Mouse (Mus musculus) heart, embryonic 14.5 days (tissue): Measurements from ENCODE around the gene Irak4. TPM values are rescaled to one million over a fixed set of nuclear protein-coding genes. Genes with fewer than 3 reads are reported as not detected.

ENCODE experiments used
- ATAC-seq: fragments of 200-750 bp; cut with Nextera tagmentation; 2 replicates; pipeline ENCODE4 v1.8.0; 2017; ENCODE audit warnings: low read depth, moderate TSS enrichment; ENCODE audit not compliant: insufficient number of reproducible peaks, insufficient read depth, low FRiP score
- H3K27ac ChIP-seq, 2 experiments: fragments of 200-500 bp in 1 of 2; fragments of 300-500 bp in 1 of 2; sonication (generic) in 1 of 2; replicated peaks in 1 of 2; 2 replicates each; pipeline ENCODE4 v1.5.1; 2012 to 2014; ENCODE audit warnings: low read depth in 2 of 2, low read length in 2 of 2, control low read depth in 1 of 2, mild to moderate bottlenecking in 1 of 2, mixed read lengths in 1 of 2; ENCODE audit not compliant: control insufficient read depth in 1 of 2, insufficient read depth in 1 of 2
- H3K27me3 ChIP-seq: fragments of 300-500 bp; sonication (generic); 2 replicates; pipeline ENCODE4 v1.6.1; 2014; ENCODE audit warnings: mild to moderate bottlenecking, low read length, control low read depth; ENCODE audit not compliant: control insufficient read depth, insufficient read depth
- H3K36me3 ChIP-seq: fragments of 300-500 bp; sonication (generic); 2 replicates; pipeline ENCODE4 v1.6.1; 2014; ENCODE audit warnings: mild to moderate bottlenecking, control low read depth, low read length, mixed read lengths; ENCODE audit not compliant: control insufficient read depth, insufficient read depth
- H3K4me1 ChIP-seq, 2 experiments: fragments of 200-500 bp in 1 of 2; fragments of 300-500 bp in 1 of 2; sonication (generic) in 1 of 2; 2 replicates each; pipeline ENCODE4 v1.6.1; 2012 to 2014; ENCODE audit warnings: low read length in 2 of 2, control low read depth in 1 of 2, mixed read lengths in 1 of 2; ENCODE audit not compliant: control insufficient read depth in 2 of 2, insufficient read depth in 2 of 2
- H3K4me2 ChIP-seq: fragments of 300-500 bp; sonication (generic); 2 replicates; pipeline ENCODE4 v1.6.1; 2014; ENCODE audit warnings: mild to moderate bottlenecking, low read length
- H3K4me3 ChIP-seq, 2 experiments: fragments of 200-500 bp in 1 of 2; fragments of 300-500 bp in 1 of 2; sonication (generic) in 1 of 2; 2 replicates each; pipeline ENCODE4 v1.5.1; 2012 to 2014; ENCODE audit warnings: low read length in 2 of 2, mild to moderate bottlenecking in 2 of 2, control low read depth in 1 of 2, low read depth in 1 of 2, moderate library complexity in 1 of 2; ENCODE audit not compliant: control insufficient read depth in 1 of 2, insufficient read depth in 1 of 2
- H3K9ac ChIP-seq: fragments of 300-500 bp; sonication (generic); 2 replicates; pipeline ENCODE4 v1.6.1; 2014; ENCODE audit warnings: mild to moderate bottlenecking, low read length
- H3K9me3 ChIP-seq: fragments of 300-500 bp; sonication (generic); 2 replicates; pipeline ENCODE4 v1.6.1; 2016; ENCODE audit warnings: low read length, control low read depth; ENCODE audit not compliant: control insufficient read depth
- WGBS: fragments of 180-500 bp; shearing (Covaris S2); extraction: QIAGEN DNeasy Blood & Tissue Kit; methylation state at CpG from one replicate; pipeline ENCODE4 v1.1.7; 2014; 5-methylcytosine and 5-hydroxymethylcytosine counted together
- polyA plus RNA-seq: library from polyadenylated mRNA; unstranded; fragments of >200 nt; fragmentation: Nextera tagmentation; extraction: Ambion mirVana; gene quantifications from 2 replicates; pipeline ENCODE4 v1.2.1, GENCODE M21; 2014

Gene Irak4
- polyA plus RNA-seq, 1 experiment from 2014 or later = 3.8 TPM

DNA sequence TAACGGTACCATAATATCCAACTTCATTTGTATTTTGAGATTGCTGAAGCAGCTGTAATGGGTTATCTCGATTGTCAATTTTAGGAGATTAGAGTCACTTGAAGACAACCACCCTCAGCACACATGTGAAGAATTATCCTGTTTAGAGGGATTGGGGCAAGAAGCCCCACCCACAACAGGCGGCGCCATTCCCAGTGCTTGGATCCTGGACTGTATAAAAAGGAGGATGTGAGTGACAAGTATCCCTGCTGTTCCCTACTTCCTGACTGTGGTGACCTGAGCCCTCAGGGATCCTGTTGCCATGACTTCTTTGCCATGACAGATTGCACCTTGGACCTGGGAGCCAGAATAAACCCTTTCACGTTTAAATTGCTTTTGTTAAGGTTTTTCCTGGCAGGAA lies 22.5 kb upstream of the Irak4 start:
- H3K4me1 ChIP-seq = no peaks in the 10 kb centered on the region
- 71% methylated on average over 5 of the region's 5 CpGs for WGBS
- no peak overlapping the region for H3K4me3 ChIP-seq
- peaks cover 6% of the 10 kb centered on the region; the same call in 1 of the 2 replicates for H3K36me3 ChIP-seq
- no peaks in the 10 kb centered on the region for H3K27me3 ChIP-seq
- H3K9ac ChIP-seq = no peak overlapping the region
- H3K27ac ChIP-seq = no peak overlapping the region
- H3K9me3 ChIP-seq = no peaks in the 10 kb centered on the region
- no peak for ATAC-seq
- H3K4me2 ChIP-seq = no peak overlapping the region

DNA sequence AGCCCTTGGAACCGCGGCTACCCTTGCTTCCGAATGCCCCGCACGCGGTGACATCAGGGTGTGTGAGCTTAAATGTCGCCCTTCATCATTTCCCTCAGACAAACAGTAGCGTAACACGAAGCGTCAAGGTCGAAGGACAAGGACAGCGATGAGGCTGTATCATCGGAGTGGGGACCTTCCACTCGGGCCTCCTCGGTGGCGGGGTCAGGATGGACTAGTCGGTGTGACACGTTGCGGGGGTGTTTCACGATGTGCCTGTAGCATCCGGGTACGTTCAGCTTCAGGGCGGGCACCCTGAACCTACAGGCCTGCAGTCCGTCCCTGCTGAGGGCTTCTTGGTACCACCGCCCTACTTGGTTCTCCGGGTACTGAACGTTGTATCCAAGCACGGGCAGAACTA lies 20.2 kb upstream of the Irak4 start:
- H3K4me2 ChIP-seq = no peak overlapping the region
- H3K36me3 ChIP-seq = peaks cover 15% of the 10 kb centered on the region; the same call in 1 of the 2 replicates
- no peaks in the 10 kb centered on the region for H3K4me1 ChIP-seq
- H3K9me3 ChIP-seq = no peaks in the 10 kb centered on the region
- no peaks in the 10 kb centered on the region for H3K27me3 ChIP-seq
- no peak overlapping the region for H3K9ac ChIP-seq
- WGBS = 76% methylated on average over 28 of the region's 28 CpGs
- H3K27ac ChIP-seq = no peak overlapping the region
- no peak for ATAC-seq
- H3K4me3 ChIP-seq = no peak overlapping the region

DNA sequence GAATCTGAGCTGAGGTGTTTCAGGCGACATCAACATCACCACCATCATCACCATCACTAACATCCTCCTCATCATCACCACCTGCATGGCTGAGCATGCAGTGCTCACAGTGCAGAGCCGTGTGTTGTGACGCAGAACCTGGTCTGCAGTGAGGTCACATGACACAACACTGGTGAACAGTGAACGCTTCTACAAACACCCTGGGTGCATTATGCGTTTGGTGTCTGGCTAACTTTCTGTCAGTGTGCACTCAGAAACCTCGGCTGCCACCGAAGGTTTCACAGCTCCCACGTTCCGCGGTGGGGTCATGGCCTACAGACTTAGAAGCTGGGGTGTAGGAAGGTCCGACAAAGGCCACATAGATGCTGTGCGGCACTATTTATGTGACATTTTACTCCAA lies 18.5 kb upstream of the Irak4 start:
- H3K4me2 ChIP-seq = no peak overlapping the region
- no peaks in the 10 kb centered on the region for H3K27me3 ChIP-seq
- no peak for ATAC-seq
- no peaks in the 10 kb centered on the region for H3K9me3 ChIP-seq
- no peaks in the 10 kb centered on the region for H3K4me1 ChIP-seq
- WGBS = 82% methylated on average over 12 of the region's 12 CpGs
- H3K4me3 ChIP-seq = no peak overlapping the region
- no peak overlapping the region for H3K9ac ChIP-seq
- no peak overlapping the region for H3K27ac ChIP-seq
- peaks cover 19% of the 10 kb centered on the region; the same call in 1 of the 2 replicates for H3K36me3 ChIP-seq

DNA sequence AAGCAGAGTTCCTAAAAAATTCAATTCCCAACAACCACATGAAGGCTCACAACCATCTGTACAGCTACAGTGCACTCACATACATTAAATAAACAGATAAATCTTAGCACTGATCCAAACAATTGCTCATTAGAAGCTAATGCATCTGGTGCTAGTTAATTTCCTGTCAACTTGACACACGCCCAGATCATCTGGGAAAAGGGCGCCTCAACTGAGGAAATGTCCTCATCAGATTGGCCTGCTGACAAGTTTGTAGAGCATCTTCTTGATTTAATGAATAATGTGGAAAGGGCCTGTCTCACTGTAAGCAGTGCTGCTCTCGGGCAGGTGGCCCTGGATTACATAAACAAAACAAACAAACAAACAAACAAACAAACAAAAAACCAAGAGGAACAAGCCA lies 12.9 kb upstream of the Irak4 start:
- H3K4me3 ChIP-seq = no peak overlapping the region
- no peak overlapping the region for H3K4me2 ChIP-seq
- no peak for ATAC-seq
- no peak overlapping the region for H3K9ac ChIP-seq
- no peaks in the 10 kb centered on the region for H3K9me3 ChIP-seq
- H3K27me3 ChIP-seq = no peaks in the 10 kb centered on the region
- WGBS = 71% methylated on average over 3 of the region's 3 CpGs
- H3K27ac ChIP-seq = no peak overlapping the region
- H3K4me1 ChIP-seq = no peaks in the 10 kb centered on the region
- H3K36me3 ChIP-seq = peaks cover 27% of the 10 kb centered on the region

DNA sequence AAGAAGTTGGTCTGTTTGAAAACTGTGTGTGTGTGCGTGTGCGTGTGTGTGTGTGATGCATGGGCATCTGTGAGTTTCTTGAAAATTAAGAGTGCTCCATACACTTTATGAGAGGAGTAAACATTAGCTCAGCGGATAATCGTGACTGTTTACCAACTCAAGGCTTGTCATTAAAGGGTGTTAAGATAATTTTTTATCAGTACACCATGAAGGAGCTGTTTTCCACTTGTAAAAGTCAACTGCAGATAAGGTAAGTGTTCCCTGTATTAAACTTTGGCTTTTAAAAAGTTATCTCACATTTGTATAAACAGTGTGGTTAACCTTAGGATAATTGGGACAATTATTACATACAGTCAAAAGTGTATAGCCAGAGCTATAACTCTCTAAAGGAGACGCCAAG lies 11.1 kb upstream of the Irak4 start:
- Histone ChIP-seq H3K27me3 (no peaks in the 10 kb centered on the region), H3K4me1 (no peaks in the 10 kb centered on the region), H3K27ac (no peak overlapping the region), H3K9ac (no peak overlapping the region), H3K9me3 (no peaks in the 10 kb centered on the region), H3K4me3 (no peak overlapping the region), H3K36me3 (peaks cover 28% of the 10 kb centered on the region), H3K4me2 (no peak overlapping the region)
- 73% methylated on average over 5 of the region's 5 CpGs for WGBS
- no peak for ATAC-seq

DNA sequence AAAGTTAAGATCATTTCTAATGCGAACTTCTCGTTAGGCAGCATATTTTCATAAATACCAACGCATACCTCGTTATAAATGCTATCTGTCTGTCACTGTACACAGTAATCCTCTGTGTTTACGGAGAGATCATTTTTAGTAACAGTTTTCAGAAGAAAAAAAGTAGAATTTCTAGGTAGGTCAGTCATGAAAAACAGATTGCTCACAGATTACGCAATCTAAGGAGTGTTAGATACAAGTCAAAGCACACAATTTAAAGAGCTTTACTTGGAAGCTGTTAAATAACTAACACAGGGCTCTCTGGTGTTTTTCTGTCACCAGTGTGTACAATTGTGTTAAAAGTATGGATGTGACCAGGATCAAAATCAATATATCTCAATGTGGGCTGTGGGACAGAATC lies 10.5 kb upstream of the Irak4 start:
- 91% methylated on average over 6 of the region's 6 CpGs for WGBS
- Histone ChIP-seq H3K27ac (no peak overlapping the region), H3K36me3 (peaks cover 23% of the 10 kb centered on the region), H3K4me3 (no peak overlapping the region), H3K27me3 (no peaks in the 10 kb centered on the region), H3K4me2 (no peak overlapping the region), H3K9me3 (no peaks in the 10 kb centered on the region), H3K4me1 (no peaks in the 10 kb centered on the region), H3K9ac (no peak overlapping the region)
- ATAC-seq = no peak

DNA sequence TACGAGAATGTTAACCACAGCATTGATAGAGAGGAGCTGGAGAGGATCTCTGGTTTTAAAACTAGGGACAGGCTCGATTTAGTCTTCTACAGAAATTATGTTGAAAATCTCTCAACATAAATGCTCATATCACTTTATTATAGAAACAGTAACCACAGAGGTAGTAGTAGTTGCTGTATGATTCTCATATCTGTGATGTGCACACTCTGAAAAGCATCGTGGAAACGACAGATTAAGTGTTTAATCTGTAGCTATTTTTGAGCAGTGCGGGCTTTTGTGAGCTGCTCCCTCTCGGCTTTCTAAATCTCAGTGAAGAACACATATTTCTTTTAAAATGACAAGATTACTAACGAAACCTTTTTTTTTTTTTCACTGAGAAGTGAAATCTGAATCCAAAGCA lies 7.9 kb upstream of the Irak4 start:
- Histone ChIP-seq H3K4me1 (no peaks in the 10 kb centered on the region), H3K4me3 (no peak overlapping the region), H3K27me3 (no peaks in the 10 kb centered on the region), H3K9ac (no peak overlapping the region), H3K36me3 (peaks cover 18% of the 10 kb centered on the region), H3K9me3 (no peaks in the 10 kb centered on the region), H3K4me2 (no peak overlapping the region), H3K27ac (no peak overlapping the region)
- ATAC-seq = no peak
- whole genome bisulfite sequencing = 80% methylated on average over 7 of the region's 7 CpGs

DNA sequence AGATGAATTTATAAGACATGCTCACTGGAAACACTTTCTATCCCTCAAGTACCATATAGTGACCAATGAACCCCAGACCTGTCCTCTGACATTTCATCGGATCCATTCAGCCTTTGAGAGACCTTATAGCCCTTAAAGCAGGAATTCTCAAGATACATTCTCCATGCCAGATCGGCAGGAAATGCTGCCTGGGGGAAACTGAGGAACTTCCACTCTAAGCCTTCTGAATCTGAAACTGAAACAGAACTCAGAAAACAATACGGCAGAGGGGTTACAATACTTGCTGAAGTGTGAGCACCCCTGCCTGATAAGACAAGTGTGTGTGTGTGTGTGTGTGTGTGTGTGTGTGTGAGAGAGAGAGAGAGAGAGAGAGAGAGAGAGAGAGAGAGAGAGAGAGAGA lies 4.1 kb upstream of the Irak4 start:
- Histone ChIP-seq H3K4me1 (peaks cover 2 to 3% of the 10 kb centered on the region in 2 experiments; a peak in 2 of 4 replicates), H3K9me3 (no peaks in the 10 kb centered on the region), H3K9ac (no peak overlapping the region), H3K4me3 (no peak overlapping the region), H3K4me2 (no peak overlapping the region), H3K36me3 (0 out of 2 replicates have a peak, but pooled peaks cover 8% of the 10 kb centered on the region), H3K27me3 (no peaks in the 10 kb centered on the region), H3K27ac (no peak overlapping the region)
- no peak for ATAC-seq
- 78% methylated on average over 3 of the region's 3 CpGs for WGBS
